Mouse (Mus musculus) urinary bladder, postnatal 36 days (tissue): ENCODE results near the gene Gm5737.
A peak's percentile ranks its signal among the peaks of the same experiment; 100 is the strongest.

Experiments used
- DNase-seq, 2 experiments: peaks; one replicate each; pipeline ENCODE4 v3.0.0; 2022; ENCODE audit warnings: low spot score in 2 of 2, mixed read lengths in 1 of 2

The Gm5737 gene

GRCm38 (mm10) chr7:120874764-120875539, 62.8 kb downstream of the Gm5737 start:
- DNase-seq = peak; percentile 69 to 77

GRCm38 (mm10) chr7:120875540-120876388, 63.6 kb downstream of the Gm5737 start:
- peak; percentile 21 to 41 for DNase-seq

GRCm38 (mm10) chr7:120878271-120878670, 66.1 kb downstream of the Gm5737 start:
- DNase-seq = no peak

DNA sequence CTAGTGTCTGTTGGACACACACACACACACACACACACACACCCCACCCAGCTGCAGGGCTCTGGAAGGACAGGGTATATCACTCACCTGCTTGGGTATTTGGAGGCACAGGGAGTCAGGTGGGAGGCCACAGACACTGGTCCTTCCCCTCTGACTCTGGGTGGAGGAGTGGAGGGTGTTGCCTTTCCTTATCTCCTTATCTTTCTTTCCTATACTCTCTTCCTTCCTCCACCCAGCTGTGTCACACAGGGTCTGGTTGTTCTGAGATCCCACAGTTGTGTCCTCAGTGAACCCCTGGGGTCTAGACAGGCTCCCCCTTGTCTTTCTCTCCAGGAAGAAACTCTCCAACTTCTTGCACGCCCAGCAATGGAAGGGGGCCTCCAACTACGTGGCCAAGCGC, 67.8 kb downstream of the Gm5737 start:
- no peak for DNase-seq

GRCm38 (mm10) chr7:120880770-120881169, 68.6 kb downstream of the Gm5737 start:
- DNase-seq = no peak
